Mouse (Mus musculus) kidney, postnatal 10 days (tissue): ENCODE data around the gene Gstt2.
A peak's percentile ranks its signal among the peaks of the same experiment; 100 is the strongest.

Source experiments
- DNase-seq: peaks from one replicate; pipeline ENCODE4 v3.0.0; 2021; ENCODE audit warnings: mixed read lengths

The Gstt2 gene

DNA sequence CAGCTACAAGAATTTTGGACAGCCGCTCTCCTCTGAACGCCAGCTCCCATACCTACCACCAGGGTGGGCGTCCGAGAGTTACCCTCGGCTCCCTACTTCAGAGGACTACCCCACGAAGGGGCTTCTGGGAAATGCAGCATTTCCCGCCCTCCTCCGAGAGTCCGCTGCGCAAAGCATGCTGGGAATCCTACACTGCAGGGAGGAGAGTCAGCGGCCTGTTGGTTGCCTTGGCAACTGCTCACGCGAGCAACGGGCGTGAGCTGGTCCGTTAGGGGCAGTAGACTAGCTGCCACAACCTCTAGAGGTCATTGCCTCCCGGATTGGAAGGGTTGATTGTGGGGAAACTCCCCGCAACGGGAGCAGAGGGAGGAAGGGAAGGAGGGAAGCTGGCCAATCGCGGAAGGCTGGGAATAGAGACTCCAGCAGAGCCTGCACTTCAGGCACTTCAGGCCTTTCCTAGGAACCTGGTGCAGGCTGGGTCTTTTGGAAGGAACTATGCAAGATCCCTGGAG, at the start of gene Gstt2:
Gstt2 (minus strand) TSS at position 177 of the 512 bp plus-strand sequence.
- peak; percentile 97 for DNase-seq

DNA sequence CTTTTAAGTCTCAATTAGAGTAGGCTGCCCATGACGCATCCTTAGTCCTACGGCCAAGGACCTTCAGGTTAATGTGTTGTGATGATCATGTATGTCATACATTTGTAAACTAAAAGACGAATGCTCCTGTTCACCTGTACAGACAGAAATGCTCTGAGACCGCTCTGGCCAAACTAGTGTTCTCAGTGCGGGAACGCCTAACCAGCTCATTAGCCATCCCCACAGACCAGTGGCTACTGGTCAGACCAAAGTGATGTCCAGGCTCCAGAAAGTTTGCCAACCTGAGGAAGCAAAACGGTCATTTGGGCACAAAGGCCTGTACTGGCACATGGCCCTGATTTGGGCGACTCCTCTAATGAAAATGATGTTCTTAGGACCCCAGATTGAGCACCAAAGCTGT, 47.5 kb upstream of the Gstt2 start:
- no peak for DNase-seq

DNA sequence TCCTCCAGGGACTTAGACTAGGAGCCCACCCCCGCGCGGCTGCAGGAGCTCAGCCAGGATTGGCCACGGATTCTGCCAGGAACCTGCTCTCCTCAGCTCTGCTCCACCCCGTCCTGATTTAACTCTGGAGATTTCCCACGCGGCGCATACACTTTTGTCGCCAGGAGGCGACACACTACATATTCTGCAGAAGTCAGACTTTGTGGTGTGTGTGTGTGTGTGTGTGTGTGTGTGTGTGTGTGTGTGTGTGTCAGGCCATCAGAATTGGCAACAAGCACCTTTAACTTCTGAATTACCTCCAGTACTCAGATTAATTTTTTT, 46.0 kb upstream of the Gstt2 start:
- peak; percentile 91 for DNase-seq

DNA sequence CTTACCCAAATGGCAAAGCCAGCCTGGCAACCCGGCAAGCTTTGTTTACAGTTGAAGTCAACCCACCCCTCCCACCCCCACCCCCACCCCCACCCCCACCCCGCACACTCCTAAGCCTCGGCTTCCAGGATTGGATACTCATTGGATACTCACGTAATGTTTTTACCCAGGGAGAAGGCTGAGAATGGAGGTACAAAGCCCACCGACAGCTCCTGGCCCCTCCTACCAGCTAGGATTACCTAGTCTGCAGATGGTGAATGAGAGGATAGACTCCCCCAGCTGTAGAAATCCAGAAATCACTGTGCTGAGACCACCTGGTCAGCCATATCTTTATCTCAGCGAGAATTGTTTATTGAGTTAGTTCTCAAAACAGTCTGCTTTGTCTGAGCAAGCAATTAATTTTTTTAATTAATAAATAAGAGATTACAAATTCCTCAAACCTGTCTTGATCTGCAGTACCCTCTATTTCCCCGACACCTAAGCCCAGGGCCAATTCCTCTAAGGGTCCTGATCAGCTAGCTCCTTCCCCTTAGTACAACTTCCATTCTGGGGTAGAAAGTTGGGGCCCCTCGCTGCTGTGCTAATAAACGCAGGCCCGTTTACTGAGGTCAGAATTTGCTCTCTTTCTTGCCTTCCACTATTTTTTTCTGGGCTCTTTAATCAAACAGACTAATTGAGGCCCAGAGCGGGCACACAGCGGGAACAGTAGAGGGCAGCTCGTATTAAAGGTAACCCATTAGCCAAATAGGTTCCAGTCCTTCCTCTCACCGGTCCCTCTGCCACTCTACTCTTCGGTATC, 45.4 kb upstream of the Gstt2 start:
- no peak for DNase-seq

DNA sequence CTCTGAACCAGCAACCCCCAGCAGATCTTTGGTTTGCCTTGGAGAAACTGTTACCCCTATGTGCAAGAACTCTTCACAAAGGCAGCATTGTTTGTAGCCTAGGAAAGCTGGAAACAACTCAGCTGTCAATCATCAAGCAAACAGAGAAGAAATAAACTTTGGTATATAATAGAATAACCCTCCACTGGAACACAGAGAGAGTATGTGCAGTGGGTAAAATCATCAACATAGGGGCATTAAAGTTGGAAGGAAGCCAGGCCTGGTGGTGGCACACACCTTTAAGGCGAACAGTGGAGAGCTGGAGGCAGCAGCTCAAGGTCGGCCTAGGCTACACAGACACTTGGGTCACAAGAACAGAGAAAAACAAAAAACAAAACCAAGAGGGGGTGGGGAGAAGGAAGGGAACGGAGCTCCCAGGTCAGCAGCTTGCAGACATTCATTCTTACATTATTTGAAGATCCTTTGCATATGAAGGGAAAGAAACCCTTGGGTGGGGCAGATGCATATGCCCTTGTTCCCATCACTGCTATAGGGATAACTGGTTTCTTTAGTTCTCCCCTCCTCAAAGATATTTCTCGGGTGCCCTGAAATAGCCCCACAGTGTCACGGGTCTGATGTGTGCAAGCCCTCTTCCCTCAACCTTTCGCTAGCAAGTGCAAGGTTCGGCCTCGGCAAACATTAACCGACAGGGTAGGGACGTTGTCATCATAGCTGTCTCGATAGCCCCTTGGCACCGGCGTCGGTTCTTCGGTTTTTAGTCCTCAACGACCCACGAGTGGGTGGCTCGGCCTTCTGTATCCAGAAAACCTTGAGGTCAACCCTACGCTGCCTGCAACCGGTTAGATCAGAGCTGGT, 44.6 kb upstream of the Gstt2 start:
- peak; percentile 80 for DNase-seq

DNA sequence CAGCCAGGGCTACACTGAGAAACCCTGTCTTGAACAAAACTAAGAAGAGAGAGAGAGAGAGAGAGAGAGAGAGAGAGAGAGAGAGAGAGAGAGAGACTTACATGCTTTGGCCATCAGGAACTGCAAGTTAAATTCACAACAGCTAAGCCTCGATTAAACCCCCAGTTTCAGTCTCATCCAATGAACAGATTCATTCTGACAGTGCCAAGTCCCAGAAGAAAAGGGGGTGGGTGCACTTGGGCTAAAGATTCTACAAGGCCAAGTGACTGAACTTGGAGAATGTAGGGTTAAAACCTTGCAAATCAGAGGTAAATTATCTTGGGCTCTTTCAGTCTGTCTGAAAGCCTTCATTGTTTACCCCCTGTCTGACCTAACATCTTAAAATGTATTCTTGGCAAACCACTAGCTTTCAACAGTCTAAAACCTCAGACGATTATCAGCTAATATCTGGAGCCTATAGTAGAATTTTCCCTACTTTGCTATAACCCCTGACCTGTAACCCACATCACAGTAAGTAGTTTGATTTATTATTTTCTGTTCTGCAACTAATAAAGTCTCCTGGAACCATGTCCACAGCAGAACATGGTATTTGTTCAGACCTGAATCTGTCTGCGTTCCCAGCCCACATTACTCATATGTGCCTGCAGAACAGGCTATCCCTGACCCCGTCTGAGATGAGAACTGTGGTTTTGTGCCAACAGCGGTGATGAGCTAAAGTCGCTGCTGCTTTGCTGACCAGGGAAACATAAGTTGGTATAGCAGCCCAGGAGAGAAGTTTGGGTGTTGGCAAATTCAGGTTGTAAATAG, 43.8 kb upstream of the Gstt2 start:
- no peak for DNase-seq

DNA sequence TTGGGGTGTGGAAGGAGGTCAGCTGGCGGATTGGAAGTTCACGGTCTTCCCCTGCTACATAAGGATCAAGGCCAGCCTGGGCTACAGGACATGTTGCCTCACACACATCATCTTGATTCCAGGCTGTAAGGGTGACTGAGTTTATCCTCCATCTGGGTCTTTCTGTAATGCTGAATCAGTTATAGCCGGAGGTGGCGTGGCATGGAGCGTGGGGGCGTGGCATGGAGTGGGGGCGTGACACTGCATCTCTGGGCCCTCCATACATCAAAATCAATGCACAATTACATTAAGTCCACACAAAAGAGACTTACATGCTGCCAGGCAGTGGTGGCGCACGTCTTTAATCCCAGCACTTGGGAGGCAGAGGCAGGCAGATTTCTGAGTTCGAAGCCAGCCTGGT, 43.1 kb upstream of the Gstt2 start:
- DNase-seq: no peak

DNA sequence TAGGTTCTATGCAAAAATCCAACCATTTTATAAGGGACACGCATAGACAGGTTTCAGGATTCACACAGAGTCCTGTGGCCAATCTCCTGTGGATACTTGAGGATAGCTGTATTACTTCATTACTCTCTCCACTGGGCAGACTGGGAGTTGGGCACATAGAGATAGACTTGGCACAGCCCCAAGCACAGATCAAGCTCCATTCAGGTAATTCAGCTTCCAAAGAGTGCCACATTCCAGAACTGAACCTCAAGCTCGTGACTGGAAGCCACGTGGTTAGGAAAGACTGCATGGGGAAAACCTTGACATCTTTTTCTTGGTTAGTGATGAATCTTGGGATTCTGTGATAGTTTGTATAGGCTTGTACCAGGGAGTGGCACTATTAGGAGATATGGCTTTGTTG, 41.6 kb upstream of the Gstt2 start:
- DNase-seq: peak; percentile 70

DNA sequence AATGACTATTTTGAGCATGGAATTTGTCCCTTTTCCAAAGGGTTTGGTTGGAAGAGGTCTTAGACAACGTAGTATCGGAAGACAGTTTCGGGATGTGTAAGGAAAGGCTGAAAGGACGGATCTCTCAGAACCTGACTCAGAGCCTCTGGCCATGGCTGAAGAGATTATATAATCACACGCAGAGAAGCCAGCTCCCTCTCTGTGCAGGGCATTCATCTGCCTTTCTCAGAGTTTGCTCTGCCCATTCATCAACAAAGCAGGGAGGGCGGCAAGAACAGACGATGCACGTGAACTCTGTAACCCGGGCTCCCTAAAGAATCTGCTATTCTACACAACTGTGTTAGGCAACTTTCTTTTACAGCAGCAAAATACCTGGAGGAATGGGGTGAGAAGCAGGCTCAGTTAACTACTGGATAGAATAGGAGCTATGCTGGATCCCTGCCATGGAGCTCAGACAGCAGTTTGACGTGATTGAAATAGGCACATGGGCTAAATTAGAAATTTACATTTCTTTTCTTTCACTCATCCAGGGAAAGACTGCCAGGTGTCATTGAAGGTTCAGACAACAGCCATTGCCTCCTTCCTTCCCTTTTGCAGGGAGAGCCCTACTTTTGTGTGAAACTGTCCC, 36.4 kb upstream of the Gstt2 start:
- DNase-seq: no peak

DNA sequence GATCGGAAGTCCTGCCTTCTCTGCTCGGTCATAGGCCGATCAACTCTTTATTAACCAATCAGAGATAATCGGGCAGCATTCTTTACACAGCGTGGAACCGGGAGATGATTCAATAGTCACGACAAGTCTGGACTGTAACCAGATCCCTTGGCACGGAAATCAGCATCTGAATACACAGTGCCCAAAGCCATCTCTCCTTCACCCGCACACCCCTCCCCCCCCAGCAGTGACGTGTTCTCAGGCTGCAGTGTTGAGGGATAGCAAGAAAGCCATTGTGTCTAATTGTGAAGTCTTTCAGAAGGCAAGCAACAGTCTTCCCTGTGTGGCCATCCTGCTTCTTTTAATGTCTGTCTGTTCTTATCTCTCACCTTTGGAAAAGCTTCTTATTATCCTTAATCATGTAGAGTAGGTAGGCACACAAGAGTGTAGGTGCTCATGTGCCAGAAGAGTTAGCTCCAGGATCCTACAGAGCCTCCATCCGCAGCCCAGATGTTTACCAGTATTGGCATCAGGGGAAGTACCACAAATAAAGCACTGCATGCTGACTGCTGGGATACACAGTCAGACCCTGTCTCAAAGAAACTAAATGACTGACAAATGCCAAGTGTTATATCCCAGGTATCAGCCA, 35.8 kb upstream of the Gstt2 start:
- DNase-seq: peak; percentile 77

DNA sequence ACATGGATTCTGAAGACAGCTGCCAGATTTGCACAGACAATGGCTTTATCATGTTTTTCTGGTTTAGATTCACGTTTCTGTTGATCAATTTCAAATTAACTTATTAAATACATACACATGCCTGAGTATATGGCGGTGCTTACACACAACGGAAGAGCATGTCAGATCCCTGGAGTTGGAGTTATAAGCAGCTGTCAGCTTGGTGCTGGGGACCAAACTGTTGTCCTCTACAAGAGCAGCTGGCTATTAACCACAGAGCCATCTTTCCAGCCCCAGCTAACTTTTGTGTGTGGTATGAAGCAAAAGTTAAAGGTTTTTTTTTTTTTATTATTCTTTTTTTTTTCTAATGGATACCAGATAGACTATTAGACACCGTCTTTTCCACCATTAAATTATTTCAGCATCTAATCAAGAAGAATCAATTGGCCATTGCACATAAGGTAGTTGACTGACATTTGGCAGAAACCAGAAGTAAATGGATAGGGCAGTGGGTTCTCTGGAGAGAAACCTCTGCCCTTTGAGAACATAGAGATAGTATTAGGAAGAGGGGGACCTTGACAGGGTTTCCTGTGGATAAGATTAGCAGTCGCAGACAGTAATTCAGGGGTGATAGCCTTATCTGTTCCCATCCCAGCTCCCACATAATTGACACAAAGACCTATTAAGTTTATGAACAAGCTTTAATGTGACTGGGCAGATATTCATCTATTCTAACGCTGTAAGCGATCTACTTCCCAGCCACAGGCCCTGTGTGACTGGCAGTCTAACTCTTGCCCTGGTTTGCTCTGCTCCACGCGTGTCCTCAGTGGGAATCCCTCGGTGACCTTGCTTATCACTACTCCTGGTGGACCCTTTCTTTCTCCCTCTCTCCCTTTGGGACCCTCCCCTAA, 35.0 kb upstream of the Gstt2 start:
- DNase-seq: no peak

DNA sequence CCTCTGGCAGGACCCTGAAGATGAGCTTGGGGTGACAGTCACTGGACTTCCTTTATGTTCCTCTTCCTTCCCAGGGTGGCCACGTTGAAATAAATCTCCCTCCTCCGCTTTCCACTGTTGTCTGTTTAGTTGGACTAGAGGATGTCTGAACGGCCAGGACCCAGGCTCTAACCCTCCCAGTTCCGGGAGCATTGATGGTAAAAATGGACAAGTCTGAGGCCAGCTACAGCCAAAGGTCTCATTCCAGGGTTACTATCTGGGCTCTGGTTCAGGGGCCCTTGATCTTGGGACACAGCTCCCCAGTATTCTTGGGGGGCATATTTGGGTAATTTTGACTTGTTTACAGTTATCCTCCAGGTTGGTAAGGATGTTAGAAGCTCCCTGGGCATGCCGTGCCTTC, 24.4 kb upstream of the Gstt2 start:
- DNase-seq: no peak

DNA sequence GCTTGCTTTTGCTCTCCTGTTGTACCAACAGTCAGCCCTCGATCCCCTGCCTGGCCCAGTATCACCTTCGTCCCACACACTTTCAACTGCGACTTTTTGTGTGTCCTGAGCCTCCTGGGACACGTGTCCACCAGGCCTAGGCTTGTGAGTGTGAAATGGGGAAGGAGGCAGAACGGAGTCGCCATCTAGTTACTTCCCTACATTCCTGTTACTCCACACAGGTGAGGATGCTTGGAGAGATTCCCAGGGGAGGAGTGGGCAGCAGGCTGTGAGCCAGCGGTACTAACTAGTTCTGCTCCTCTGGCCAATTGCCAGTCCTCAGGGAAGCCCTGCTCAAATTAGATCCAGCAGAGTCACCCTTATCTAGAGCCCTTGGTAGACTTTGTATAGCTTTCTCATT, 23.5 kb upstream of the Gstt2 start:
- peak; percentile 42 for DNase-seq

DNA sequence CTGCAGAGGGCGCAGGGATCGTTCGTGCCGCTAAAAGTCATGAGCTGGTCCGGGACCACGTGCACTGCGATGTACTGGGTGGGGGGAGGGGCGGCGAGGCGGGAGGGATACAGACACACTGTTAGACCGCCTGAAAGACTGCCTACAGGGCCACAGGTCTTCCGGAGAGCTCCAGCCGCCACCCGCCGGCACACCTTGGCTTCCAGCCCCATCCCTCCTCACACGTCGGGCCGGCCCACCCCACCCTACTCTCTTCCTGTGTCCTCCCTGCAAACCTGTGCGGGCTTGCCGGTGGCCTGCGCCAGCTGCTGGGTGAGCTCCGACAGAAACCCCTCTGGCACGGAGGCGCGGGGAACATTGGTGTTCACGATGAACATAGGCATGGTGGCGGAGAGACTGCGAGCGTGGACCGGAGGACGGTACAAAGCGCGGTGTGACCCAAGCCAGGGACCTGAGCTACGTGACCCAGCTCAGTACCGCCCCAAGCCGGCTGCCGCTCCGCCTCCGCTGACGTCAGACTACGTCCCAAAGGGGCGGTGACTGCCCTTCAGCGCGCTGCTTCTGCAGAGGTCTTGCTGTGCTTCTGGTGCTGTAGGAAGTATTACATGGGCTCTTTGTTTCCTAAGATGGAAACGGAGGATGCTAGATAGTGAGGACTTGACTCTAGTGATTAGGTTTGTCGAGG, 22.7 kb upstream of the Gstt2 start, which contains the start of gene Mif:
Mif (minus strand) TSS at position 455 of the 685 bp plus-strand sequence.
- DNase-seq: peak; percentile 94

DNA sequence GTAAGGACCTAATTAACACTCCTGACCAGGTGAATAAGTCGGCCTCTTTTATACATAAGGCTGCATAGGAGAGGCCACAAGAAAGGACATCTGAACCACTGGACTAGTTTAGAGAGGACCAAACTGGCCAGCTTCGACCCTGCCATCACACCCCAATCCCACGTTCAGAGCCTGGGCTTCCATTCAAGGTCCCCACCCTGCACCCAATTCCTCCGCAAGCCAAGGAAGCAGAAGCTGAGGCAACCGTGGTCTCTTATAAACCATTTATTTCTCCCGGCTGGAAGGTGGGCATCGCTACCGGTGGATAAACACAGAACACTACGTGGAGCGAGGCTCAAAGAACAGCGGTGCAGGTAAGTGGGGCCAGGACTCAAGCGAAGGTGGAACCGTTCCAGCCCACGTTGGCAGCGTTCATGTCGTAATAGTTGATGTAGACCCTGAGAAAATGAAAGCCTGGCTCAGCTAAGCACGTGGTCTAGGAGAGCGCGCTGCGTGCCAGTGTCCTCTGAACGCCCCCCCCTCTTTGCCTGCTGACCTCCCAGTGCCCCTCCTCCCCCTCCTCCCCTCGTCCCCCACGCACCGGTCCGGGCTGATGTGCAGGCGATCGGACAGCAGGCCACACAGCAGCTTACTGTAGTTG, 22.0 kb upstream of the Gstt2 start:
- peak; percentile 57 for DNase-seq

DNA sequence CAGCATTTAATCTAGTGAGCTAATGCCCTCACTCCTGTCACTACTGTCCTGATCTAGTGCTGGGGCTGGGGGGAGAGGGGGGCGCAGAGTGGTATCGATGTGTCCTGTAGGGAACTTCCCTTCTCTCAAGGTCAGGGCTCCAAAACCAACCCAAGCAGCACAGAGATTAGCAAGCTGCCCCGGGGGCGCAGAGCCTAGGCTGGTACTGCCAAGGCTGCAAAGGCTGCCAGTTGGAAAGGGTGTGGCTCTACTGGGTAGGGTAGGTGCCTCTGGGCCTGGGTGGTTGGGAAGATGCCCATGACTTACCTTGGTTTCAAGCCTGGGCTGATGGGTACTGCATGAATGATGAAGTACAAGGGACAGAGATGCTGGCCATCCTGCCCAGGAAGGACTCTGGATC, 20.4 kb upstream of the Gstt2 start:
- DNase-seq: peak; percentile 29

DNA sequence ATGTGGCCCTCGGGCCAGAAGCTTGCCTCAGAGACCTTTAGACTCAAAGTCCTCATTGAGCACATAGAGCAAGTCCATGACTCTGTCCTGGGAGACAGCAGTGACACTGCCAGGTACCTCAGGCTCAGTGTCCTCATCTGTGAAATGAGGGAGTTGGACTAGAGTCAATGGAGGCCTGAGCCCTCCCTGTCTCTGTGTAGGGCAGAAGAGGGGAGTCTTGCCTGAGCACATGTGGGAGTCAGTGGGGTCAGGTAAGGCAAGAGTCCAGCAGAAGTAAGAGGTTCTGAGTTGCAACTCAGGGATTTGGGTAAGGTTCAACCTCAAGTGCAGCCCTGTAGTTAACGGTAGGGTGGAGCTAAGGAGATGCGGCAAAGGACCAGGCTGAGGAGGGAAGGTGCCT, 19.8 kb upstream of the Gstt2 start:
- DNase-seq: no peak

DNA sequence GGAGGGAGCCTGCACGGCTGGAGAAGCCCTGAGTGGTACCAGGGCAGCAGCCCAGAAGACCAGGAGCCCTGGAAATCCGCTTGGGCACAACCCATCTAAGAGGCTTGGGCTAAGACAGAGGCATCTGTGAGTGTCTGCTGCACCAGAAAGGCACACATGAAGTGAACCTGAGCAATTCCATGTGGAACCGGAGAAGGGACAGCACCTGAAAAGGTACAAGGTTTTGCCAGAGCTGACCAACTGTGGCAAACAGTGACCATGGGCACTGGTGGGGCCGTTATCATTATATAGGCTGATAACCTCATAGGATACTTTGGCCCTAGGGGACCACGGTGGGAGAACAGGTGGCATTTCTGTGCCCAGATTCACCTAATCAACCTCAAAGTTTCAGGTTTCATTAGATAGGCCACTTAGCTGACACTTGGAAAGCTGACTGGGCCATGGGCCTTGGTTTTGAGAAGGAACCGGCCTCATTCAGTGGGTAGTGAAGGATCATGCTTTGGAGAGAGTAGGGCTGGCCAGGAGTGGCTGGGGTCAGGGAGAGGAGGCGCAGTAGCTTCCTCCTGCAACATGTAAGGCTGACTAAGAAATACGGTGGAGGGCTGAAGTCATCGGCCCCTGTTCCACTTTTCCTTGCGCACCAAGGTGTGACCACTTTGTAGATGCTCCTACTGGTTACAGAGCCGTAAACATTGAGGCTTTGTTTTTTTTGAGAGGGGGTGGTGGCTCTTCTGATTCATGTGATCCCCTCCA, 19.1 kb upstream of the Gstt2 start:
- no peak for DNase-seq

DNA sequence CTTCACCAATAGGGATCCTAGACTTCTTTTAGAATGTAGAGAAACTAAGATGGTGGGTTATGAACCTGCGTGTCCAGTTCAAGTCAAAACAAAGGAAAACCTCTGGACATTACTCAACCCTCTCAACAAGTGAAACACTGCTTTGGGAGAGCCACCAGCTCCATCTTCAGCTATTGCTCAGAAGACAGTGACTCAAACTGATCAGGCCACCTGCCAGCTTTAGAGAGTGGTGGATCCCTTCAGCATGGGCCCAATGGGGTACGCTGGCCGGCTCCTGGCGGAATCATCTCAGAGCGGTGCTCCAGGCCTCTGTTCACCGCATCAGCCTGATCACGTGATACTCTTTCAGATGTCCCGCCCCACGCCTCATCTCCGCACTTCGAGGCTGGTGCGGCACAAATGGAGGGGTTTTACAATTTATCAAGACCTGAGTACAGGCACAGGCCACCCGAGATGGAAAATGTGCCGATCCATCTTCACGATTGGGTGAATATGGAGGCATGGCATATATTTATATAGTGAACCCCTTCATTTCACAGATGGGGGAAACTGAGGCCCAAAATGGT, 18.3 kb upstream of the Gstt2 start:
- DNase-seq: no peak
